Mouse (Mus musculus) ES-E14 (cell line): ENCODE data around the gene Sdhaf1. TPM values are rescaled to one million over a fixed set of nuclear protein-coding genes. Genes with fewer than 3 reads are reported as not detected.

Experiments
- DNase-seq: peaks from one replicate; pipeline ENCODE4 v3.0.0-alpha.2; 2013; ENCODE audit warnings: low read depth, low spot score
- H3K27ac ChIP-seq: 2 replicates; pipeline ENCODE4 v1.5.1; 2012; ENCODE audit warnings: low read depth, mild to moderate bottlenecking, low read length, moderate library complexity, mixed read lengths; ENCODE audit not compliant: poor library complexity, insufficient read depth, severe bottlenecking
- H3K36me3 ChIP-seq: 2 replicates; pipeline ENCODE4 v1.6.1; 2012; ENCODE audit warnings: mild to moderate bottlenecking, low read length, moderate library complexity, mixed read lengths; ENCODE audit not compliant: control insufficient read depth, poor library complexity, insufficient read depth, severe bottlenecking
- H3K4me1 ChIP-seq, 2 experiments: fragments of 150-350 bp in 1 of 2; sonication (generic) in 1 of 2; 2 replicates each; pipeline ENCODE4 v1.6.1; 2012; ENCODE audit warnings: low read length in 2 of 2, mild to moderate bottlenecking in 1 of 2, mixed read lengths in 1 of 2; ENCODE audit not compliant: control insufficient read depth in 2 of 2, insufficient read depth in 2 of 2, poor library complexity in 1 of 2
- H3K4me3 ChIP-seq, 2 experiments: fragments of 150-350 bp in 1 of 2; sonication (generic) in 1 of 2; 2 replicates each; pipeline ENCODE4 v1.5.1; 2012; ENCODE audit warnings: low read length in 2 of 2, low read depth in 1 of 2, mild to moderate bottlenecking in 1 of 2, mixed read lengths in 1 of 2; ENCODE audit not compliant: insufficient read depth in 1 of 2, poor library complexity in 1 of 2, severe bottlenecking in 1 of 2
- H3K9ac ChIP-seq: 2 replicates; pipeline ENCODE4 v1.6.1; 2012; ENCODE audit warnings: low read depth, mild to moderate bottlenecking, low read length, mixed read lengths; ENCODE audit not compliant: poor library complexity, insufficient read depth, severe bottlenecking
- H3K9me3 ChIP-seq: fragments of 150-350 bp; sonication (generic); 2 replicates; pipeline ENCODE4 v1.6.1; 2012; ENCODE audit warnings: low read depth, mild to moderate bottlenecking, low read length; ENCODE audit not compliant: control insufficient read depth, insufficient read depth
- CHD2 ChIP-seq: IDR thresholded peaks from 2 replicates; pipeline ENCODE4 v1.6.1; 2014; ENCODE audit warnings: mild to moderate bottlenecking, low read depth, low read length, inconsistent platforms
- HCFC1 ChIP-seq: IDR thresholded peaks from 2 replicates; pipeline ENCODE4 v1.6.1; 2012; ENCODE audit warnings: low read length, inconsistent platforms, borderline replicate concordance; ENCODE audit not compliant: insufficient read depth
- MAFK ChIP-seq: IDR thresholded peaks from 2 replicates; pipeline ENCODE4 v1.6.1; 2014; ENCODE audit warnings: mild to moderate bottlenecking, low read depth, low read length, inconsistent platforms; ENCODE audit not compliant: insufficient read depth
- ZC3H11A ChIP-seq: IDR thresholded peaks from 2 replicates; pipeline ENCODE4 v1.6.1; 2012; ENCODE audit warnings: low read depth, mild to moderate bottlenecking, inconsistent platforms, low read length, borderline replicate concordance
- ZNF384 ChIP-seq: IDR thresholded peaks from 2 replicates; pipeline ENCODE4 v1.6.1; 2012; ENCODE audit warnings: low read depth, low read length, inconsistent platforms
- in situ Hi-C, 2 experiments: fragments of 600-800 bp; cut with MboI; formaldehyde crosslinking; loops; one replicate each; pipeline ENCODE4 v1.15.1; 2025; ENCODE audit warnings: low sequenced_read_pairs in 2 of 2, inconsistent platforms in 1 of 2; ENCODE audit not compliant: unreplicated experiment in 2 of 2
- total RNA-seq: library from RNA; depleted of rRNA; stranded (reverse); fragments of 300-350 nt; gene quantifications from 2 replicates; pipeline ENCODE4 v1.2.3, GENCODE M21; 2012

Sdhaf1 gene
- total RNA-seq, 1 experiment = 6.6 TPM

DNA sequence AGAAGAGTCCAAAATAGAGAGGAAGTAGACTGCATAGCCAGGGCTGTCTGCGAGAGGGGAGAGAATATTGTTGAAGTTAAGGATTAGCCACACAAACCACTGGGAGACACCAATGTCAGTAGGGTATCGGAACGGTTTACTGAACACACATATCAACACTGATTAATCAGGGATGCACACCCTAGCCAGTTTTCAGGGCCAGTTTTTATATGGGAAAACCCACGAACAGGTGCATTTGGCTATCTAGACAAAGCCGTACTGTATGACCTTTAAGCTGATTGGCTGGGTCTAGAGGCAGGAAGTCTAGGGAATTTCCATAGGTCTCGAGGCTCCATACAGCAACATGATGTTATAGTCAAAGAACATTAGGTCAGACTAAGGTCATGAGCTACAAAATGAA lies 830 bp downstream of the Sdhaf1 start:
- H3K27ac ChIP-seq = peak overlapping the region; percentile 56; the same call in 1 of the 2 replicates
- H3K9ac ChIP-seq = peak overlapping the region; percentile 76; the same call in 1 of the 2 replicates
- no peak for TF ChIP-seq ZNF384
- TF ChIP-seq MAFK = no peak
- TF ChIP-seq CHD2 = no peak
- no peak for TF ChIP-seq HCFC1
- no peak for TF ChIP-seq ZC3H11A
- DNase-seq = no peak
- peak overlapping the region; percentile 62 to 98 for H3K4me3 ChIP-seq
- H3K36me3 ChIP-seq = peaks cover 3% of the 10 kb centered on the region; the same call in 1 of the 2 replicates
- peaks cover 3 to 4% of the 10 kb centered on the region in 2 experiments; a peak in 2 of 4 replicates for H3K4me1 ChIP-seq
- no peaks in the 10 kb centered on the region for H3K9me3 ChIP-seq
- in situ Hi-C loops = no loop called here

DNA sequence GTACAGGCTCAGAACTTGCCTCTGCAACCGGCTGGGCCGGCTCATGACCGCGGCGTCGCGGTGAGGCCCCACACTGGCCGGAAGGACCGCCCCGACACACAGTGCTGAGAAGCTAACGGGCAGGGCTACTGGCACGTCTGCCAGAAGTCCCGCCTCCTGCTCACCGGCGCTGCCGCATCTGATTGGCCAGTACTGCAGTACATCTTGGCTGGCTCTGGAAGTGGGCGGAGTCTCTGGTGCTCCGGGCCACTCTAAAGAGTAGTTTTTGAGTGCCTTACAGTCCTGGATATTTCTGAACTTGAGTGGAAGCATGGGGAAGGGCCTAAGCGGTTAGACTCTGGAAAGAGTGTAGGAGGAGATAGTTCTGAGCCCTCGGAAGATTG lies 1.4 kb downstream of the Sdhaf1 start:
- Histone ChIP-seq H3K36me3 (peaks cover 3% of the 10 kb centered on the region; the same call in 1 of the 2 replicates), H3K9me3 (no peaks in the 10 kb centered on the region), H3K4me1 (peaks cover 3 to 4% of the 10 kb centered on the region in 2 experiments; a peak in 2 of 4 replicates), H3K9ac (peak overlapping the region; percentile 84), H3K4me3 (peak overlapping the region; percentile 92 to 98), H3K27ac (peak overlapping the region; percentile 56; the same call in 1 of the 2 replicates)
- DNase-seq = peak; percentile 89
- in situ Hi-C loops = no loop called here
- peak; percentile 55; the same call in 1 of the 2 replicates for TF ChIP-seq CHD2
- no peak for TF ChIP-seq ZC3H11A
- no peak for TF ChIP-seq ZNF384
- TF ChIP-seq HCFC1 = no peak; the same call in 1 of the 2 replicates

DNA sequence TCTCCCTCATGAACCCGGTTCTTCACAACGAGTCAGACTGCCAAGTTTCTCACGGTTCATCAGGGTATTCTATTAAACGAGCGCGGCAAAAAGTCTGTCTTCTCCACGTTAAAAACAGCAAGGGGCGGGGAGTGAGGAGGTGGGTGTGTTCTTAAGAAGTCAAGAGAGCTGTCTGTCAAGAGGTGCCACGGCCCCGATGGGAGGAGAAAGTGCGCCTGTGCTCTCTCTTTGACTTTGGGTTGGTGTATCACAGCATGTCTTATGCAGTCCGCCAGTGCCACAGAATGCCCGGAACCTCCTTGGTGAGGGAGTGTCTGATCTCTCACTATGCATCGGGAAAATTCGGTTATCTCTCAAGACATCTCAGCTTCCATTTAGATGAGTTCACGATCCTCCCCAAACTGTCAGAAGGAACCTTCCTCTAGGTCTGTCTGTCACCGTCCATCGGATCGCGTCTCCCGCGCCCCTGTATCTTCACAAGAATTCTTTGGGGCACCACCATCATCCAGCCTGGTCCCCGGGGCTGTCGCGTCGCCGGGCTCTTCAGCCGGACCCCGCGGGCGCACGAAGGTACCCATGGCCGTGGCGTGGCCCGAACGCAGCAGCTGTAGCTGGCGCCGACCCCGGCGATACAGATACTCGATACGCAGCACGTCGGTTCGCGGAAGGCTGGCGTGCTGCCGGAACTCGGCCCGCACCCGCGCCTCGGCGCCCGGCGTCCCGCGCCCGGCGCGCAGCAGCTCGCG lies 2.0 kb downstream of the Sdhaf1 start, which contains the start of gene E130208F15Rik:
Gene E130208F15Rik, plus strand, starts transcription at position 202 of the 746 bp plus-strand sequence.
- Histone ChIP-seq H3K4me1 (peaks cover 3 to 4% of the 10 kb centered on the region in 2 experiments; a peak in 2 of 4 replicates), H3K9ac (peak within 1 kb of the TSS; percentile 84), H3K27ac (peak within 1 kb of the TSS; percentile 56; the same call in 1 of the 2 replicates), H3K36me3 (peaks cover 3% of the 10 kb centered on the region; the same call in 1 of the 2 replicates), H3K4me3 (peak within 1 kb of the TSS; percentile 92 to 98), H3K9me3 (no peaks in the 10 kb centered on the region)
- 0 out of 2 replicates have a peak, but pooled peaks have one; percentile 50 for TF ChIP-seq HCFC1
- TF ChIP-seq ZNF384 = no peak
- in situ Hi-C loops = no loop called here
- DNase-seq = peak; percentile 72

DNA sequence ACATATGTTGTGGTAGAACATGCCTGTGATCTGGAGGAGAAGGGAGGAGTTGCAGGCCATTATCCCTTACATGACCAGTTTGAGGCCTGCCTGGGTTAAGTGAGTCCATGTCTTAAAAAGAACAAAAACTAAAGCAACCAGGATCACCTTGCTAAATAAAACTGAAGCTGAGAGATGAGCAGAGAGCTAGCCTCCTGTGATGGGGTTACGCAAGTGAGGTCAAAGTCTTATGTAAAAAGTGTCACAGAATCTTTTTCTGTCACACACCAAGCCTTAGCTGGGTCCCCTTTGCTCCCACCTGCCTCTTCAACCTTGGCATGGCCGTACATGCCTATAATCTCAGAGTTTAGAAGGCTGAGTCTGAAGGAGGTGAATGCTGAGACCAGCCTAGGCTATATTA lies 2.7 kb downstream of the Sdhaf1 start:
- Histone ChIP-seq H3K4me3 (peak overlapping the region in 1 of 2 experiments; percentile 98; a peak in 2 of 4 replicates), H3K9ac (no peak overlapping the region; the same call in 1 of the 2 replicates), H3K36me3 (peaks cover 5% of the 10 kb centered on the region; the same call in 1 of the 2 replicates), H3K4me1 (peaks cover 3 to 4% of the 10 kb centered on the region in 2 experiments; a peak in 2 of 4 replicates), H3K9me3 (no peaks in the 10 kb centered on the region), H3K27ac (no peak overlapping the region)
- TF ChIP-seq MAFK = no peak
- TF ChIP-seq ZNF384 = no peak
- no peak for TF ChIP-seq ZC3H11A
- in situ Hi-C loops = no loop called here
- DNase-seq = no peak
